Mouse (Mus musculus) layer of hippocampus, adult 18-20 months (tissue): Measurements from ENCODE around the gene Scgb1b27. TPM values are rescaled to one million over a fixed set of nuclear protein-coding genes. Genes with fewer than 3 reads are reported as not detected.
"Not testable (repeated sequence)": the region's sequence is repeated elsewhere in the genome, so short reads cannot be mapped to it uniquely, and the experiment has no call there.

Experiments used
- DNase-seq, 2 experiments: peaks; one replicate each; pipeline ENCODE4 v3.0.0; 2022; ENCODE audit warnings: low spot score in 2 of 2
- long read RNA-seq: library from polyadenylated mRNA; stranded (forward); transcript quantifications from one replicate; pipeline ENCODE4 v2.0.0, GENCODE M21; 2021
- total RNA-seq, 2 experiments: library from RNA; stranded (reverse); gene quantifications; 2 replicates each; pipeline ENCODE4 v1.2.3; 2021

Gene Scgb1b27
- total RNA-seq = not detected
- long read RNA-seq = 0 reads

- not testable (repeated sequence) for DNase-seq
Measured at GRCm38 (mm10) chr7:34021183-34021582, at the start of gene Scgb1b27. TSS of gene Scgb1b27 (plus strand) at chr7:34021483.

GRCm38 (mm10) chr7:33982281-33982680, 39.0 kb upstream of the Scgb1b27 start:
- DNase-seq = peak in 1 of 2 experiments; percentile 9

GRCm38 (mm10) chr7:34013842-34014241, 7.4 kb upstream of the Scgb1b27 start, which contains the start of gene Scgb2b27:
TSS of gene Scgb2b27 (minus strand) at chr7:34013942.
- DNase-seq = no peak

GRCm38 (mm10) chr7:34025641-34026040, 4.4 kb downstream of the Scgb1b27 start:
- DNase-seq = no peak

GRCm38 (mm10) chr7:34027202-34027601, 5.9 kb downstream of the Scgb1b27 start:
- DNase-seq = not testable (repeated sequence)

- no peak for DNase-seq
Measured at GRCm38 (mm10) chr7:34030026-34030425, 8.7 kb downstream of the Scgb1b27 start.

- DNase-seq = not testable (repeated sequence)
Measured at GRCm38 (mm10) chr7:34034579-34034978, 13.3 kb downstream of the Scgb1b27 start.

- DNase-seq = not testable (repeated sequence)
Measured at GRCm38 (mm10) chr7:34036076-34036815, 15.0 kb downstream of the Scgb1b27 start.

GRCm38 (mm10) chr7:34068132-34068531, 46.8 kb downstream of the Scgb1b27 start:
- not testable (repeated sequence) for DNase-seq

Other genes with a start within 250 kb of the Scgb1b27 start
- gene Scgb2b26, start 76.4 kb upstream of the Scgb1b27 start, total RNA-seq = not detected
- gene Scgb2b27, start 7.5 kb upstream of the Scgb1b27 start, total RNA-seq = not detected
- gene Scgb1b30, start 73.9 kb downstream of the Scgb1b27 start, total RNA-seq = not detected
- 10 to 100 TPM in 1 of 2 experiments, 1 to 10 TPM in 1; 9.5 to 11.6 TPM for gene Wtip, start 111.8 kb downstream of the Scgb1b27 start, total RNA-seq
- gene Uba2, start 148.1 kb downstream of the Scgb1b27 start, total RNA-seq = 10 to 100 TPM; 87.2 TPM
- 10 to 100 TPM; 22.4 to 24.5 TPM for gene Pdcd2l, start 175.2 kb downstream of the Scgb1b27 start, total RNA-seq
- 100 to 1,000 TPM; 785 to 815 TPM for gene Gpi1, start 208.9 kb downstream of the Scgb1b27 start, total RNA-seq
- not detected for gene Gm6096, start 229.6 kb downstream of the Scgb1b27 start, total RNA-seq